Mouse (Mus musculus) spleen, postnatal 0 days (tissue): ENCODE measurements around the gene Ticrr. TPM values are rescaled to one million over a fixed set of nuclear protein-coding genes. Genes with fewer than 3 reads are reported as not detected.

Experiments used
- polyA plus RNA-seq: library from polyadenylated mRNA; unstranded; fragments of >200 nt; fragmentation: Nextera tagmentation; extraction: Ambion mirVana; gene quantifications from 2 replicates; pipeline ENCODE4 v1.2.1, GENCODE M21; 2015

Gene Ticrr
- polyA plus RNA-seq: 7.7 and 8.4 TPM in 2 replicates

DNA sequence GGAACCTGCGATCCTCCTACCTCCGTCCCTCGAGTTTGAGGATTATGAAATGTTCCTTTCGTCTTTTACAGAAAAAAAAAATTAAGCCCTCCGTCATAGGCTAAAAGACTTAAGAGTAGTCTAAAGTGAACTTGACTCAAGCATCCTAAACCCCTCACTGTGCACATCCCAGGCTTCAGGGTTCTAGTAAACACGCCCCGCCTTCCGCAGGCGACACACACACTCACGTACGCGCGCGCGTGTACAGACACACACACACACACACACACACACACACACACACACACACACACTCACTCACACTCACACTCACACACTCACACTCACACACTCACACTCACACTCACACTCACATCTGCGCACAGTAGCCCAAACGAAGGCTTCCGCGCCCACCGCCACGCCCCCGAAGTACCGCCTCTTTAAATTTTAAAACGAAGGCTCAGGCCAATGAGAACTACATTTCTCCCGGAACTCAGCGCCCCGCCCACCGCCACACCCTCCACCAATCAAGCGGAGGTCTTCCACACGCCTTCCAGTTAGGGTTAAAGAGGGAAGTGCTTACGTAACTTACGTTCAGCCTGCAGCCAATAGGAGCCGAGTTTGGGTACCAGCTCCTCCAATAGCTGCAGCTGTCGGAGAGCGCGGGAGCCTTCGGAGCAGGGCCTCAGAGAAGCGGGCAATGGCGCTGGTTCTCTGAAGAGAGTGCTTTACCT lies at the start of gene Ticrr:
Ticrr (plus strand) TSS at position 619 of the 713 bp plus-strand sequence.

DNA sequence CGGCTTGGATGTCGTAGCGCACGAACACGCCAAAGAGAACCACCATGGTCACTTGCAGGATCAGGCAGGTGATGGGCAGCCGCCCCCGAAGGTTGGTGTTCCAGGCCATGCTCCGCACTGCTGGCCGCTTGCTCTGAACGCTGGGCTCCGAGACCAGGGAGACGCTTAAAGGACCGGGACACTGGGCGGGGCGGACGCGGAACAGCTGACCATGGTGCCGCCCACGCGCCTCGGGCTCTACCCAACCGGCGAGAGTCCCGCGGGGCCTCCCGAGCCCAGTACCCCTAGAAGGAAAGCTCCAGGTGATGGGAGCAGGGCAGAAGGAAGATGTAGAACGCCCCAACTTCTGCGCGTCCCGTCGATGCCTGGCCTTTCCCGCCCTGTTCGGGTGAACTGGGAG lies 42.6 kb upstream of the Ticrr start, which contains the start of gene Rhcg:
Rhcg (minus strand) TSS at position 240 of the 400 bp plus-strand sequence.

DNA sequence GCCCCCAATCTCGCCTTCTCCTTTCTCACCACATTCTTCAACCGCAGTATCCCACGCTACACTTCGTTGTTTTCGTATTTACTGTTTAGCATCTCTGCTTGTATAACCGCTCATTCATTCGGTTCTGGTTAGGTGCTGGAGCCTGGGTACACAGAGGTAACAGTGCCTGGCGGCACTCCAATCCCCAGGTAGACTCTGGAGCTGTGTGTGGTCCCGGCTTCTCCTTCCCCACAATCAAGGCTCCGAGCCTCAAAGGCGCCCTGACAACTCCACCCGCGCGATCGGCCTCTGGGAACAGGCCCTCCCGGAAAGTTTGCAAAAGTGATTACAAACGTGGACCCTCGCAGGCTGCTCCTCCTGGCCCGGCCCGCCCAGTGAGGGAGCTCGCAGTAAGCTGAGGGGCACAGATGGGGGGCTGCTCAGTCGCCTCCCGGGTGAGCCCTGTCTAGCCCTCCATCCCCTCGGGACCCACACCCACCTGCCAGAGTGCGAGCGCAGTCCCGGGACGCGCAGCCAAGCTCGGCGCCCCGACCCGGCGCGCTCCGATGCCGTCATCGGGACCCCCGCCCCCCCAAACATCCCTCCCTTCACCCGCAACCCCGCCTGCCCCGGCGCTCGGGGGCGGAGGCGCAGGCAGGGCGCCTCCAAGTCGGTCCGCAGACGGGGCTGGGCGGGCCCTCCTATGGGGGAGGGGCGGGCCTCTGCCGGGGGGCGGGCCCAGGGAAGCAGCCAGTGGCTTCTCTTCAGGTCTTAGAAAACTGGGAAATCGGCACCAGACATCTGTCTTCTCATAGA lies 55.4 kb downstream of the Ticrr start, which contains the start of gene Kif7:
Kif7 (minus strand) TSS at position 534 of the 795 bp plus-strand sequence.

DNA sequence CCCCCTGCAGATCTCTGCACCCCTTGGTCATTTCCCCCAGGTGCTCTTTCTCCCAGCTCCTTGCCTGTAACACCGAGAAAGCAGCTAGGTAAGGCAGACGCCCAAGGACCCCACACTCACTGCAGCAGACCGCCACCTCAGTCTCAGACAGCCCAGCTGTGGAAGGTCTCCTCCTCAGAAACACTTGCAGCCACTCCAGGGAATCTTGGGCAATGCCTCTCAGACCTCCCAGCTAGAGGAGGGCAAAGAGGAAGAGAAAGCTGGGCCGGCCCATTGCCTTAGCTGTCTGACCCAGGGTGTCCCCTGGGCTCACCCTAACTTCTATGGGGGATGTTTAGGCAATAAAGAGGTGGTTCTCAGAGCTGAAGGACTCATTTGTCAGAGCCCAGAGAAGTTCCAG lies 72.6 kb downstream of the Ticrr start, which contains the start of gene Plin1:
Plin1 (minus strand) TSS at position 282 of the 400 bp plus-strand sequence.

DNA sequence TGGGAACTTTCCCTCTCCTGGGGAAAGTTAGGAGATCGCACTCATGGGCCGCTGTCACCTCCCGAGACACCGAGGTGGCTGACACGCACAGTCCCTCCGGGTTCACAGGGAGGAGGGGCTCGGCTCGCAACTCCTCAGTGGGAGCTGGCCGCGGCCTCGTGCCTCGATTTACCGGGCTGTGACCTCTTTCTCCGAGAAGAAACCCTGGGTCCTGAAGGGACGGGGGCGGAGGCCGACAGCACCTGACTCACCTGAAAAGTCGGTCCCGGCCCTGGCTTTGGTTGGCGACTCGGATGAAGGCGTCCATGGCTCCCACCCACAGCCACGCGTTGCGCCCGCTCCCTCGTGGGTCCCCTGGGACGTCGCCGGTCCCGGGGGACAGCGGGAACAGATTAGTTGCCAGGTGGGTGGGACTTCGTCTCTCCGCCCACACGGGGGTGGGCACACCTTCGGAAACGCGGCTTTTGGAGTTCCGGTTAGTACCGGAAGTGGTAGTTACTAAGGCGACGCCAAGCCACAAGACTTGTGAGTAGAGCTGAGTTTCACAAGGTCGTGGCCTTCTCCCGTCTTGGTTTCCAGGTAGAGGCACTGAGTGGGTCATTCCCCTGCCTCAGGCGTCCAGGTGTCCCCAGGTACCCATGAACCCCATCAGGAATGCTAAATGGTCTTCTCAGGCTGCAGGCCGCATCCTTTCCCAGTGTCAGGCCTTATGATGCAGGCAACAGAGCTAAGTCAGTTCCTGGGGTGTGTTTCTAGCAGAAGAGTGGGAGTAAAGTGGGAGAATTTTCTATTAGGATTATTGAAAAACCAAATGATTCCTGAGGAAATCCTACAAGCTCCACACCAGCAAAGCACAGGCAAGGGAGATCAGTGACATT lies 82.9 kb downstream of the Ticrr start, which contains the start of the genes Pex11a and Wdr93:
Pex11a (minus strand) TSS at position 473 of the 878 bp plus-strand sequence.
Wdr93 (plus strand) TSS at position 505 of the 878 bp plus-strand sequence.

Other genes with a start within 250 kb of the Ticrr start
- gene Polg, start 193.8 kb upstream of the Ticrr start, polyA plus RNA-seq: 20.8 and 26.1 TPM in 2 replicates
- gene Rhcg, start 42.5 kb upstream of the Ticrr start, polyA plus RNA-seq: 0.25 and 0.34 TPM in 2 replicates
- 0.60 and 1.1 TPM in 2 replicates for gene Kif7, start 55.5 kb downstream of the Ticrr start, polyA plus RNA-seq
- gene Plin1, start 72.7 kb downstream of the Ticrr start, polyA plus RNA-seq: 0.06 TPM in 1 of 2 replicates, not detected in the other
- gene Pex11a, start 82.9 kb downstream of the Ticrr start, polyA plus RNA-seq: 2.5 and 4.8 TPM in 2 replicates
- not detected in 2 replicates for gene Wdr93, start 83.0 kb downstream of the Ticrr start, polyA plus RNA-seq
- gene Mesp1, start 133.6 kb downstream of the Ticrr start, polyA plus RNA-seq: not detected in 2 replicates
- 0.06 and 0.49 TPM in 2 replicates for gene Mesp2, start 150.5 kb downstream of the Ticrr start, polyA plus RNA-seq
- 5.6 and 5.8 TPM in 2 replicates for gene Anpep, start 200.9 kb downstream of the Ticrr start, polyA plus RNA-seq